Mouse (Mus musculus) MEL (cell line): ENCODE measurements around the gene Zp1. TPM values are rescaled to one million over a fixed set of nuclear protein-coding genes. Genes with fewer than 3 reads are reported as not detected.

ENCODE experiments used
- DNase-seq: peaks from one replicate; pipeline ENCODE4 v3.0.0; 2011; ENCODE audit warnings: low read depth, low spot score
- H3K27ac ChIP-seq: 2 replicates; pipeline ENCODE4 v1.5.1; 2012; ENCODE audit warnings: low read depth, mild to moderate bottlenecking, control low read depth, low read length, moderate library complexity; ENCODE audit not compliant: control insufficient read depth
- H3K27me3 ChIP-seq, 2 experiments: fragments of 150-350 bp in 1 of 2; sonication (generic) in 1 of 2; 2 replicates each; pipeline ENCODE4 v1.6.1; 2012; ENCODE audit warnings: low read length in 2 of 2, mild to moderate bottlenecking in 2 of 2, improper control_type of control experiment in 1 of 2, moderate library complexity in 1 of 2; ENCODE audit not compliant: insufficient read depth in 2 of 2, control insufficient read depth in 1 of 2
- H3K36me3 ChIP-seq, 2 experiments: 2 replicates each; pipeline ENCODE4 v1.6.1; 2012 to 2014; ENCODE audit warnings: low read length in 2 of 2, improper control_type of control experiment in 1 of 2, inconsistent platforms in 1 of 2, mild to moderate bottlenecking in 1 of 2; ENCODE audit not compliant: insufficient read depth in 2 of 2, control insufficient read depth in 1 of 2
- H3K4me1 ChIP-seq, 2 experiments: fragments of 150-350 bp in 1 of 2; sonication (generic) in 1 of 2; 2 replicates each; pipeline ENCODE4 v1.6.1; 2012; ENCODE audit warnings: low read length in 2 of 2, improper control_type of control experiment in 1 of 2, mild to moderate bottlenecking in 1 of 2; ENCODE audit not compliant: insufficient read depth in 2 of 2, control insufficient read depth in 1 of 2
- H3K4me3 ChIP-seq, 2 experiments: fragments of 150-350 bp in 1 of 2; sonication (generic) in 1 of 2; 2 replicates each; pipeline ENCODE4 v1.5.1; 2012; ENCODE audit warnings: low read depth in 2 of 2, low read length in 2 of 2, mild to moderate bottlenecking in 2 of 2, moderate library complexity in 2 of 2, control low read depth in 1 of 2, improper control_type of control experiment in 1 of 2; ENCODE audit not compliant: control insufficient read depth in 1 of 2, insufficient read depth in 1 of 2
- H3K79me2 ChIP-seq: 2 replicates; pipeline ENCODE4 v1.6.1; 2012; ENCODE audit warnings: mild to moderate bottlenecking, low read length, moderate library complexity; ENCODE audit not compliant: control insufficient read depth, poor library complexity, insufficient read depth
- H3K9ac ChIP-seq: 2 replicates; pipeline ENCODE4 v1.6.1; 2012; ENCODE audit warnings: low read depth, mild to moderate bottlenecking, control low read depth, low read length, moderate library complexity; ENCODE audit not compliant: control insufficient read depth, poor library complexity, severe bottlenecking
- H3K9me3 ChIP-seq: fragments of 150-350 bp; sonication (generic); replicated peaks from 2 replicates; pipeline ENCODE4 v1.6.1; 2012; ENCODE audit warnings: mild to moderate bottlenecking, low read length, improper control_type of control experiment, moderate library complexity; ENCODE audit not compliant: insufficient read depth
- BHLHE40 ChIP-seq: IDR thresholded peaks from 2 replicates; pipeline ENCODE4 v1.6.1; 2012; ENCODE audit warnings: low read depth, mild to moderate bottlenecking, inconsistent platforms, low read length, improper control_type of control experiment, borderline replicate concordance
- CHD1 ChIP-seq: IDR thresholded peaks from 2 replicates; pipeline ENCODE4 v1.6.1; 2012; ENCODE audit warnings: low read depth, mild to moderate bottlenecking, inconsistent platforms, low read length, improper control_type of control experiment
- CHD2 ChIP-seq: IDR thresholded peaks from 2 replicates; pipeline ENCODE4 v1.6.1; 2011; ENCODE audit warnings: low read length, improper control_type of control experiment
- CTCF ChIP-seq, 3 experiments: IDR thresholded peaks in 2 of 3; conservative IDR thresholded peaks in 1 of 3; 2 replicates each; pipeline ENCODE4 v1.5.1; 2011 to 2012; ENCODE audit warnings: low read length in 3 of 3, low read depth in 2 of 3, mild to moderate bottlenecking in 2 of 3, improper control_type of control experiment in 1 of 3, inconsistent platforms in 1 of 3, mixed read lengths in 1 of 3, moderate library complexity in 1 of 3; ENCODE audit not compliant: control insufficient read depth in 1 of 3, insufficient read depth in 1 of 3, poor library complexity in 1 of 3, severe bottlenecking in 1 of 3
- E2F4 ChIP-seq: IDR thresholded peaks from 2 replicates; pipeline ENCODE4 v1.6.1; 2011; ENCODE audit warnings: low read depth, low read length, improper control_type of control experiment, borderline replicate concordance
- ELF1 ChIP-seq: IDR thresholded peaks from 2 replicates; pipeline ENCODE4 v1.6.1; 2014; ENCODE audit warnings: low read depth, mild to moderate bottlenecking, inconsistent platforms, low read length, improper control_type of control experiment, moderate library complexity
- EP300 ChIP-seq, 2 experiments: IDR thresholded peaks; 2 replicates each; pipeline ENCODE4 v1.6.1; 2011; ENCODE audit warnings: improper control_type of control experiment in 2 of 2, low read length in 2 of 2, low read depth in 1 of 2, mild to moderate bottlenecking in 1 of 2
- ETS1 ChIP-seq: IDR thresholded peaks from 2 replicates; pipeline ENCODE4 v1.6.1; 2012; ENCODE audit warnings: low read depth, mild to moderate bottlenecking, inconsistent platforms, low read length, improper control_type of control experiment, moderate library complexity
- GABPA ChIP-seq: IDR thresholded peaks from 2 replicates; pipeline ENCODE4 v1.6.1; 2012; ENCODE audit warnings: low read depth, mild to moderate bottlenecking, inconsistent platforms, low read length, improper control_type of control experiment, moderate library complexity
- GATA1 ChIP-seq: IDR thresholded peaks from 2 replicates; pipeline ENCODE4 v1.6.1; 2011; ENCODE audit warnings: low read depth, low read length, improper control_type of control experiment
- HCFC1 ChIP-seq: IDR thresholded peaks from 2 replicates; pipeline ENCODE4 v1.6.1; 2012; ENCODE audit warnings: low read depth, mild to moderate bottlenecking, inconsistent platforms, low read length, improper control_type of control experiment, moderate library complexity
- JUND ChIP-seq: IDR thresholded peaks from 2 replicates; pipeline ENCODE4 v1.6.1; 2011; ENCODE audit warnings: low read depth, mild to moderate bottlenecking, improper control_type of control experiment, low read length
- KAT2A ChIP-seq: conservative IDR thresholded peaks from 2 replicates; pipeline ENCODE4 v1.6.1; 2012; ENCODE audit warnings: low read depth, low read length, improper control_type of control experiment, inconsistent platforms
- MAFK ChIP-seq: IDR thresholded peaks from 2 replicates; pipeline ENCODE4 v1.6.1; 2011; ENCODE audit warnings: low read depth, mild to moderate bottlenecking, low read length, improper control_type of control experiment, borderline replicate concordance
- MAX ChIP-seq: IDR thresholded peaks from 2 replicates; pipeline ENCODE4 v1.6.1; 2011; ENCODE audit warnings: low read length, improper control_type of control experiment
- MAZ ChIP-seq: IDR thresholded peaks from 2 replicates; pipeline ENCODE4 v1.6.1; 2012; ENCODE audit warnings: low read depth, mild to moderate bottlenecking, inconsistent platforms, low read length, improper control_type of control experiment
- MXI1 ChIP-seq: IDR thresholded peaks from 2 replicates; pipeline ENCODE4 v1.6.1; 2011; ENCODE audit warnings: mild to moderate bottlenecking, low read depth, low read length, improper control_type of control experiment
- MYB ChIP-seq: IDR thresholded peaks from 2 replicates; pipeline ENCODE4 v1.6.1; 2011; ENCODE audit warnings: mild to moderate bottlenecking, low read depth, low read length, improper control_type of control experiment
- MYC ChIP-seq: IDR thresholded peaks from 2 replicates; pipeline ENCODE4 v1.6.1; 2011; ENCODE audit warnings: low read depth, mild to moderate bottlenecking, low read length, improper control_type of control experiment, moderate library complexity
- NELFE ChIP-seq: IDR thresholded peaks from 2 replicates; pipeline ENCODE4 v1.6.1; 2011; ENCODE audit warnings: low read depth, low read length, improper control_type of control experiment
- NRF1 ChIP-seq: IDR thresholded peaks from 2 replicates; pipeline ENCODE4 v1.6.1; 2014; ENCODE audit warnings: low read depth, mild to moderate bottlenecking, inconsistent platforms, low read length, improper control_type of control experiment, moderate library complexity; ENCODE audit not compliant: poor library complexity, insufficient read depth, severe bottlenecking
- POLR2A ChIP-seq, 2 experiments: IDR thresholded peaks; 2 replicates each; pipeline ENCODE4 v1.6.1; 2011 to 2012; ENCODE audit warnings: low read length in 2 of 2, mild to moderate bottlenecking in 2 of 2, control low read depth in 1 of 2, improper control_type of control experiment in 1 of 2, low read depth in 1 of 2, moderate library complexity in 1 of 2; ENCODE audit not compliant: control insufficient read depth in 1 of 2, insufficient read depth in 1 of 2, poor library complexity in 1 of 2
- POLR2AphosphoS2 ChIP-seq: IDR thresholded peaks from 2 replicates; pipeline ENCODE4 v1.6.1; 2011; ENCODE audit warnings: low read length, improper control_type of control experiment
- POLR2AphosphoS5 ChIP-seq: IDR thresholded peaks from 2 replicates; pipeline ENCODE4 v1.6.1; 2012; ENCODE audit warnings: low read depth, borderline replicate concordance, mild to moderate bottlenecking, inconsistent platforms, low read length, moderate library complexity, mixed read lengths
- RAD21 ChIP-seq: IDR thresholded peaks from 2 replicates; pipeline ENCODE4 v1.6.1; 2011; ENCODE audit warnings: mild to moderate bottlenecking, low read depth, low read length, improper control_type of control experiment
- RCOR1 ChIP-seq: IDR thresholded peaks from 2 replicates; pipeline ENCODE4 v1.6.1; 2012; ENCODE audit warnings: low read depth, mild to moderate bottlenecking, inconsistent platforms, low read length, improper control_type of control experiment
- SIN3A ChIP-seq: IDR thresholded peaks from 2 replicates; pipeline ENCODE4 v1.6.1; 2012; ENCODE audit warnings: low read length, improper control_type of control experiment, inconsistent platforms
- SMC3 ChIP-seq: IDR thresholded peaks from 2 replicates; pipeline ENCODE4 v1.6.1; 2011; ENCODE audit warnings: low read depth, low read length, improper control_type of control experiment
- TAL1 ChIP-seq: IDR thresholded peaks from 2 replicates; pipeline ENCODE4 v1.6.1; 2012; ENCODE audit warnings: mild to moderate bottlenecking, inconsistent platforms, low read length, moderate library complexity, mixed read lengths
- TBP ChIP-seq: IDR thresholded peaks from 2 replicates; pipeline ENCODE4 v1.8.0; 2011; ENCODE audit warnings: low read depth, low read length, improper control_type of control experiment
- TCF12 ChIP-seq: IDR thresholded peaks from 2 replicates; pipeline ENCODE4 v1.6.1; 2014; ENCODE audit warnings: low read depth, mild to moderate bottlenecking, inconsistent platforms, low read length, improper control_type of control experiment, moderate library complexity
- UBTF ChIP-seq: IDR thresholded peaks from 2 replicates; pipeline ENCODE4 v1.6.1; 2012; ENCODE audit warnings: low read depth, mild to moderate bottlenecking, inconsistent platforms, low read length, improper control_type of control experiment, moderate library complexity, borderline replicate concordance; ENCODE audit not compliant: insufficient read depth
- USF1 ChIP-seq: IDR thresholded peaks from 2 replicates; pipeline ENCODE4 v1.6.1; 2014; ENCODE audit warnings: low read depth, mild to moderate bottlenecking, inconsistent platforms, low read length, improper control_type of control experiment, moderate library complexity
- USF2 ChIP-seq, 2 experiments: IDR thresholded peaks; 2 replicates each; pipeline ENCODE4 v1.6.1; 2011 to 2012; ENCODE audit warnings: improper control_type of control experiment in 2 of 2, low read length in 2 of 2, borderline replicate concordance in 1 of 2, inconsistent platforms in 1 of 2, low read depth in 1 of 2, mild to moderate bottlenecking in 1 of 2; ENCODE audit not compliant: insufficient read depth in 1 of 2
- ZC3H11A ChIP-seq: IDR thresholded peaks from 2 replicates; pipeline ENCODE4 v1.6.1; 2012; ENCODE audit warnings: low read depth, mild to moderate bottlenecking, inconsistent platforms, low read length, improper control_type of control experiment
- ZKSCAN1 ChIP-seq: IDR thresholded peaks from 2 replicates; pipeline ENCODE4 v1.6.1; 2012; ENCODE audit warnings: low read depth, mild to moderate bottlenecking, inconsistent platforms, low read length, improper control_type of control experiment, moderate library complexity
- ZMIZ1 ChIP-seq: IDR thresholded peaks from 2 replicates; pipeline ENCODE4 v1.6.1; 2012; ENCODE audit warnings: low read depth, mild to moderate bottlenecking, inconsistent platforms, low read length, improper control_type of control experiment, moderate library complexity
- ZNF384 ChIP-seq: IDR thresholded peaks from 2 replicates; pipeline ENCODE4 v1.6.1; 2012; ENCODE audit warnings: low read depth, mild to moderate bottlenecking, inconsistent platforms, low read length, improper control_type of control experiment
- polyA plus RNA-seq, 2 experiments: library from polyadenylated mRNA; stranded (reverse) in 1 of 2; unstranded in 1 of 2; fragments of >175 nt in 1 of 2; fragments of >200 nt in 1 of 2; gene quantifications; 2 replicates each; pipeline versions ENCODE4 v1.2.1 to v1.2.4; 2012; ENCODE audit warnings: low replicate concordance in 2 of 2, low read depth in 1 of 2; ENCODE audit not compliant: insufficient read length in 2 of 2, insufficient read depth in 1 of 2, missing spikeins in 1 of 2
- total RNA-seq: library from RNA; depleted of rRNA; stranded (reverse); fragments of 300-350 nt; gene quantifications from 2 replicates; pipeline ENCODE4 v1.2.3, GENCODE M21; 2012

Gene Zp1
- total and polyA plus RNA-seq, 3 experiments, result not detected

GRCm38 (mm10) chr19:10938771-10939170, 18.3 kb upstream of the Zp1 start:
- H3K4me3 ChIP-seq, result no peak overlapping the region
- TF ChIP-seq ELF1 (no peak), TCF12 (0 out of 2 replicates have a peak, but pooled peaks have one; percentile 14), ETS1 (peak; percentile 61), GABPA (no peak), NRF1 (no peak), EP300 (IDR thresholded peaks at IDR 0.05; ENCODE audit: low read depth in 1 of 2, low read length in 2 of 2) (peak; percentile 42 to 57; a peak in 2 of 4 replicates), MYB (no peak), POLR2A (IDR thresholded peaks at IDR 0.05; ENCODE audit: control insufficient read depth in 1 of 2, insufficient read depth in 1 of 2, low read depth in 1 of 2, low read length in 2 of 2, poor library complexity in 1 of 2) (no peak), CTCF (IDR thresholded peaks at IDR 0.05 in 2 of 3, conservative IDR thresholded peaks at IDR 0.05 in 1 of 3; ENCODE audit: control insufficient read depth in 1 of 3, insufficient read depth in 1 of 3, low read depth in 2 of 3, low read length in 3 of 3, poor library complexity in 1 of 3, severe bottlenecking in 1 of 3) (no peak), BHLHE40 (no peak; the same call in 1 of the 2 replicates), MAZ (no peak), GATA1 (peak; percentile 90), ZNF384 (no peak), NELFE (no peak), SIN3A (peak; percentile 37; the same call in 1 of the 2 replicates), KAT2A (no peak), POLR2AphosphoS5 (no peak), JUND (no peak), CHD2 (no peak), ZC3H11A (no peak), MAX (no peak), TAL1 (no peak), UBTF (no peak), USF2 (IDR thresholded peaks at IDR 0.05; ENCODE audit: borderline replicate concordance in 1 of 2, insufficient read depth in 1 of 2, low read depth in 1 of 2, low read length in 2 of 2) (no peak), MYC (no peak), ZKSCAN1 (no peak), CHD1 (no peak), MAFK (no peak), HCFC1 (no peak), TBP (no peak), USF1 (no peak), RAD21 (no peak), RCOR1 (0 out of 2 replicates have a peak, but pooled peaks have one; percentile 26), SMC3 (no peak), ZMIZ1 (no peak), MXI1 (peak; percentile 24; the same call in 1 of the 2 replicates), E2F4 (no peak), POLR2AphosphoS2 (no peak)

More at GRCm38 (mm10) chr19:10938771-10939170, 18.3 kb upstream of the Zp1 start:
- Histone ChIP-seq H3K79me2 (no peaks in the 10 kb centered on the region), H3K27me3 (no peaks in the 10 kb centered on the region), H3K4me1 (peaks cover 10 to 32% of the 10 kb centered on the region in 2 experiments), H3K27ac (no peak overlapping the region; the same call in 1 of the 2 replicates), H3K9me3 (no peaks in the 10 kb centered on the region), H3K9ac (no peak overlapping the region), H3K36me3 (peaks cover 2 to 20% of the 10 kb centered on the region in 2 experiments; a peak in 3 of 4 replicates)
- DNase-seq, result peak; percentile 66
